Mouse (Mus musculus) c-Kit-positive CD71-positive TER-119-positive erythroid progenitor cells, embryonic 14.5 days (primary cell): ENCODE results near the gene Gm20388.

Source experiments
- DNase-seq: peaks from one replicate; pipeline ENCODE4 v3.0.0-alpha.2; 2013; ENCODE audit warnings: low spot score

Gene Gm20388

DNA sequence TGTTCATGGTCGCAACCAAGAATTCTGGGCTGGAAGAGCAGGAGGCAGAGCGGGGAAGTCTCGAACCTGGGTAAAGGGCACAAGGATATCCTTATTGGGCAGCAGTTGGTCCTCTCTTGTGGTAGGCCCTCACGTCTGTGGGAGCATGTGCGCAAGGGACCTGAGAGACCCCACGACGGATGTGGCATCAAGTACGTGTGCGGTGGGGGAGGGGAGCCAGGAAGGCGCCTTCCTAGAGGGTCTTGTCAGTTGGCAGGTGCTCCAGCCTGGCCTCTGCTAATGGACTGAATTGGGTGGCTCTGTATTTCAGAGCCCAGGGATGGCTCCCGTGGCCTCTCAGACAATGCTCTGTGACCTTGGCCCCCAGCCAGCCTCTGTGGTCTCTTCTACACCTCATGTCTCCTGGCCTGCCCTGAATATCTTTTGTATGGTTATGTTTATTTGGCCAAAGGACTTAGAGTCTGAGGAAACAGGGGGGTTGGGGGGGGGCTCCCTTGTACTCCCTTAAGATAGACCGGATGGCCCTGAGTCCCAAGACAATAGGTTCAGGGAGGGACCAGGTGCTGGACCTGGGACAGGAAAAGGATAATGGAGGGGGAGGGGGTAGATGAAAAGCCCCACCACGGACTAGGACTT is 563.2 kb downstream of the Gm20388 start:
- DNase-seq, result no peak

DNA sequence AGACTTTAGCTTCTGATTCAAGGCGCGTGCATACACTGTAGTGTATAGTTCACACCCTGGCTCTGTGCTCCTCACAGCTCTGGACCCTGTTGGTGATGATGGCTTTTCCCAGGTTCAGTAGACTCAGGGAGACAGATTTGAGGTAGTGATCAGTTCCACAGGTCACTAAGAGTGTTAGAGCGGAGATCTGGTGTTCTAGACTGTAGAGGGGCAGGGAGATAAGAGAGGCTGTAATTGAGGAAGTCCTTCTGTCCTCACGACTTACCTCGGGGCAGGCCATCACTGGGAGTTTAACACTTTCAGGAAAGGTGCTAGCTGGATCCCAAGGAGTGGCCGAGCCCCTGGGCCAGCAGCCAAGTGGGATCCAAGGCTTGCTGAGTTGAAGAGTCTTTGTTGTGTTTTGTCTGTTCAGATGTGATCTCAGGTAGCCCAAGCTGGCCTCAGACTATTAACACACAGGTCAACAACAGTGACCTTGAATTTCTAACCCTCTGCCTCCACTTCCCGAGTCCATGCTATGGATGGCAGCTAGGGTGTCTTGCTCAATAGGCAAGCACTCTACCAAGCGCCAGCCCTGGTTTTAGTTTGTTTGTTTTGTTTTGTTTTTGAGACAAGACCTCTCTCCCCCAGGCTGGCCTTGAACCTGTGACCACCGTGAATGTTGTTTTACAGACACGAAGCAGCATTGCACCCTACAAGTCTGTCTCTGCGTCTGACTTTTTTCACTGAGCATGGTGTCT is 564.0 kb downstream of the Gm20388 start:
- no peak for DNase-seq

DNA sequence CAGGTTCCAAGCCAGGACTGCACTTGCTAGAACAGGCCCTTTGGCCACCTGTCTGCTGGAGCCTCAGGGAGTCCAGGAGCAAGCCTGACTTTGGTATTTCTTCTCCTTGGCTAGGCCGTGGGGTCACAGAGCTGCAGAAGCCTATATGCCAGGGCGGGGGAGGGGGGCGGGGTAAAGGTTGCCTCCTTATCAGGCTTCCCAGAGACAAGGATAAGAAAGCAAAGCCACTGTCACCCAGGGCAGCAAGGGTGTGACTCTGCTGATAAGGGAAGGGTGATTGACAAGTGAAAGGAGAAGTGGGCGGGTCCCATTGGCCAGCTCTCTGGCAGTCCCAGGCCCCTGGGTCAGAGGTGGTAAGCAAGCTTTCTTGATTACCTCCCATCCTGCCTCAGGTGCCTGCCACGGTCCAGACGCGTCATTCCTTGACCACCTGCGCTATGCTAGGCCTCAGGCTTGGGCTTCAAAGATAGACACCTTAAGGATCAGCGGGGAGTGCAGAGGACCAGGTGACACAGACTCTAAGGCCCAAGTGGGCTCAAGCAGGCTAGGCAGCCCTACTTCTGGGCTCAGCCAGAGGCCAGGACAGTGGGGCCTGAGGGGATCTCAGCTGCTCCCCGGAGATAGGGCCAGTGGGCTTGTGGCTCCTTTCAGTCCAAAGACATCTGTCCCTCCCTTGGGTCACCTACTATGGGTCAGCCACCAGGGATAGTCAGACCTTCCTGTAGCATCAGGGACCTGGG is 565.0 kb downstream of the Gm20388 start:
- DNase-seq, result peak; percentile 95

DNA sequence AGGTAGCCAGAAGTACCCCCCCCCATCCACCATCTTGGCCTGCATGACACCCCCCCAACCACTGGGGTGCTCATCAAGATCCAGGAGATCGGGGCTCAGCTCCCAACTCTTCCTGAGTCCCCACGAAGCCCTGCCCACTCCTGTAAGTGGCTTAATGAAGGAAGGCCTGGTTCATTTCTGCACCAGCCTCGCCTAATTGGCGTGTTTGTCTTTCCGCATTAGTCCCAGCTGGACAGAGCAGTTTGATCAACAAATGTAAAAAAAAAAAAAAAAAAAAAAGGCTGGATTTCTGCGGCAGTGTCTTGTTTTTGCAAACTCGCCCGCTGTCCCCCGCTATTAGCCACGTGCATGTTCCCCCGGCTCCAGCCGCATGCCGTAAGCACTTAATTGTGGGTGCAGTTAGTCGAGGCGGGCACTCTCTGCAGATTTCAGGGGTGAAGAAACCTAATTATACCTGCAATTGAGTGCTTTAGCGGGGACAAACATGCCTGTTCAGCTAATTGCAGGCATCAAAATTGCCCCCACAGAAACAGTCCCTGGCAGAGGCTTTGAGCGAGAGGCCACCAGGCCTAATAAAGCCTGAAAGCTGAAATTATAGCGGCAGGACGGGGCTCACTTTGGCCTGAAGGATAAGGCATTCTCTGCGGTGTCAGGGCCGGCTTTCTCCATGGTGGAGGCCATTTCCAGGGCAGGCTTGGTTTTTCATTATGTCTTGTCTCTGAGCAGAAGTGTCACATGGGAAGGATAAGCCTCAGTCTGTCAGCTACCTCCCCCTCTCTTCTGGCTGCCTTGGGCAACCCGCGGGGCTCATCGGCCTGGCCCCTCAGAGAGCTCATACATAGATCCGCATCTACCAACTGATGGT is 566.3 kb downstream of the Gm20388 start:
- DNase-seq, result no peak

DNA sequence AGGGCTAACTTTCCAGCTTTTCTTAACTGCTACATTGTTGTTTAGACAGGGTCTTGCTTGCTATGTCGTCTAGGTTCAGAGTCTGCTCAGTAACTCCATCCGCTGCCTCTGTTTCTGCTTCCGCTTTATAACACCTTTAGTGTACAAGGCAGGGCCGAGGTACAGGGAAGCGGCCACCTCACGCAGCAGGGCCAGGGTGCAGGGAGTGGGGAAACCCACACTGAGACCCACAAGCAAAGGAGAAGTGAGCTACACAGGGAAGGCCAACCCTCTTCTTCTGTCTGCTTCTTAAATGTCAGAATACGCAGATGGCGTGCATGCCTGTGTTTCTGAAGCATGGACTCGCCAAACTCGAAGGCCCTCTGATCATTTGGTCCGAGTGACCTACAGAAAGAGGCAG is 568.1 kb downstream of the Gm20388 start:
- no peak for DNase-seq

DNA sequence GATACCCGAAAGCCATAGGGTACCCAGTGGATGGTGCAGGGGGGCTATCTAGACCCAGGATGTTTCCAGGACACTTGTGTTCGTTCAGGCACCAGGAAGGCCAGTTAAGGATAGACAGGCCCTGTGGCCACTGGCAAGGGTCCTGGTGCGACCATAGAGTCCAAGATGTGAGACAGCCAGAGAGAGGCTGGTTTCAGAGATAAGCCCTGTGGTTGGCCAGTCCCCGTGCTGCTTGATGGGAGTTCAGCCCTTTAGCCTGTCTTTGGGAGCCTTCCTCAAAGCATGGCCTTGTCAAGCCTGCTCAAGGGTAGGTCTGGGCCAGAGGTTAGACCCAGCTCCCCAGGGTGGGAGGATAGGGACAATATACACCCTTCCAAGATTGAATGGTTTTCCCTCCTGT is 569.0 kb downstream of the Gm20388 start:
- DNase-seq, result no peak

- DNase-seq, result no peak
Observed at GRCm38 (mm10) chr8:120482015-120482689, 571.5 kb downstream of the Gm20388 start.

DNA sequence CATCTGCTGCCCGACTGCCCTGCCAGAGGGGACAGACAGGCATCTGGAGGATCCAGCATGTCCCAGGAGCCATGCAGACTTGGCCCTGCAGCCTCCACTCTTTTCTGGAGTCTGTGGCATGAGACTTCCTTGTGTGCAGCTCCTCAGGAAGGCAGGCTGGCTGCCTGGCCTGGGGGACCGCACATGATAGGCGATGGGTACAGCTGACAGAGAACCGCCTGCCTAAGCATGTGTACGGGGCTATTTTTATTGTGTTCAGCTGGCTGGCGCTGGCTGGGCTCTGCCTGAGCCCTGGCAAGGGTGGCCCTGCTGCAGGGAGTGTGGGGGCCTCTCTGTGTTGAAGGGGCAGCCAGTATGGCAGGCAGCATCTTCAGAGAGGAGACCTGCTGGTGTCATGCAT is 573.8 kb downstream of the Gm20388 start:
- no peak for DNase-seq

GRCm38 (mm10) chr8:120485116-120485515 is 574.5 kb downstream of the Gm20388 start:
- DNase-seq, result no peak

GRCm38 (mm10) chr8:120485551-120486476 is 575.2 kb downstream of the Gm20388 start:
- peak; percentile 86 for DNase-seq

DNA sequence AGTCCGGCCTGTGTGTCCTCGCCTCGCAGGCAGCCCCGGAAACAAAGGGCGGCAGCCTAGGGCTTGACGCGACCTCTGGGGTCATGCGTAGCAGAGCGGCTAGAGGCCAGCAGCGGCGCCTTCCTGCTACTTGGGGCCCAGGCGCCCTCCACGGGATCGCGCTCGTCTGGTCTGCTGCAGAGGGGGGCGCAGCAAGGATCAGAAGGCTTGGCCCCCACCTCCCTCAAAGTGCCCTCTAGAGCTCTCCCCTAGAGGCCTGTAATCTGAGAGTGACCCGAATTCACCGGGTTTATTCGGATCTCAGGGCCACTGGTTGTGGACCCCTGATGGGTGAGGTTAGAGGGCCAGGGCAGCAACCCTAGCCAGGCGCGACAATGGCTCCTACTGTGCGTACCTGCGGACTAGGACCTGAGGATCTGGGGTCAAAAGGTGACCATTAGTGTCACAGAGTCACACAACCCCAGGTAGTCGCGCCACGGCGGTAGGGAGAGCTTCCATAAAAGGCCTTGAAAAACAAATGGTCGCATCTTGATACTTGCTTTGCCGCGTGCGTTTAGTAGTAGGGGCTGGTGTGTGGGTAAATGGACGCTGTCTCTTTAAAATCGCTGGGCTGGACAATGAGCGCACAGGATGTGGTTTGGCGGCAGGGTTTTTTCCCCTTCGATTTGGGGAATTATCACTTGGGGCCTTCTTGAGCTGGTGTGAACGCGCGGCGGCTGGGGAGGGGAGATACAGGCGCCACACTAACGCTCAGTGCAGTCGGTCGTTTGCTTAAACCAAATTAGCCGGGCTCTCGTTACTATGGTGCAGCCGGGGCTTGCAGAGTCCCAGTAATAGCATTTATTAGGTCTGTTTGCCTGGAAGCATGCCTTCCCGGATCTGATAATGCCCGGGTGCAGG is 576.1 kb downstream of the Gm20388 start:
- peak; percentile 87 for DNase-seq

DNA sequence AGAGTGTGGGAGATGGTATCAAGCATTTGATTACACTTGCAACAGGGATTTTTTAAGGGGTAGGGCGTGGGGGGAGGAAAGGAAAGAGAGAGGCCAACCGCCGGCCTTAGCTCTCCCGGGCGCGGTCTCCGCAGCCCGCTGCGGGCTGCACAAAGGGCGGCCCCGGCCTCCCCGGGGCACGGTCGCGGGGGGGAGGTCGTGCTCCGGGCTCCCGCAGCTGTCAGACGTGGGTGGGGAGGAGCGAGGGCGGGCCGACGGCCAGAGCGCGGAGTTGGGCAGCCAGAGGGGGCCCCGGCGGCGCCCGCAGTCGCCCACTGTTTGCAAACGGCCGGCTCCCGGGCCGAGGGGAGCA is 576.7 kb downstream of the Gm20388 start:
- DNase-seq, result no peak

- peak; percentile 76 for DNase-seq
Observed at GRCm38 (mm10) chr8:120487729-120488510, 577.3 kb downstream of the Gm20388 start.

GRCm38 (mm10) chr8:120488636-120489131 is 578.0 kb downstream of the Gm20388 start:
- DNase-seq, result no peak

DNA sequence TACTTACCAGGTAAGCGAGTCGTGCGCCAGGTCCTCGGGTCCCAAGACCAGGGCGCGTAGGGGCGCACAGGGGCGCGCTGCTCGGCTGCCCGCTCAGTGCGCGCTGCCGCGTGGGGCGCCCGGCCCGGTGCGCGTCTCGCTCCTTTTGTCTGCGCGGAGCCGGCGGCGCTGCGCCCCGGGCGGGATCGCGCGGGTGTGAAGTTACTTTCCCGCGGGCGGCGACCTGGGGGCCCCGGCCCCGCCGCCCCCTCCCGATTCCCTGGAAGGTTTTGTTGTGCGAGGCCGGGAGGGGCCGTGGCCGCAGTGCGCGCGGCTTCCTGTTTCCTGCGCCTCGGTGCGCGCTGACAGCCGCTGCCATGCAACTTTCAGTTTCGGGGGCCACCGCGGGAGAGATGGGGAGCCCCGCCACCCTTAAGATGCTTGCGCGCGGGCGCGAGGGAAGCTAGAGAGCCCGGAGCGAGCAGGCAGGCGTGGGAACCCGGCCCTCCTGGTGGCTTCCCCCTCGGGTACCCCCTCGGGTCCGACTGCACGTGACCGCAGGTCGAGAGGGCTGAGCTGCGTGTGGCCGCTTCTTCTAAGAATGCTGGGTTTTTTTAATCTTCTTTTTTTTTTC is 578.6 kb downstream of the Gm20388 start:
- DNase-seq, result no peak

GRCm38 (mm10) chr8:120489771-120490281 is 579.2 kb downstream of the Gm20388 start:
- DNase-seq, result no peak

- no peak for DNase-seq
Observed at GRCm38 (mm10) chr8:120490354-120491141, 579.9 kb downstream of the Gm20388 start.
